Mouse (Mus musculus) forebrain, embryonic 11.5 days (tissue): Measurements from ENCODE around the gene Khk. TPM values are rescaled to one million over a fixed set of nuclear protein-coding genes. Genes with fewer than 3 reads are reported as not detected.

Source experiments
- polyA plus RNA-seq: library from polyadenylated mRNA; unstranded; fragments of >200 nt; fragmentation: Nextera tagmentation; extraction: Ambion mirVana; gene quantifications from 2 replicates; pipeline ENCODE4 v1.2.1, GENCODE M21; 2014

Gene Khk
- polyA plus RNA-seq, 1 experiment from 2014 or later, result 7.1 TPM

Other genes with a start within 250 kb of the Khk start
- 91.8 and 97.0 TPM in 2 replicates for gene Dpysl5, start 209.9 kb upstream of the Khk start, polyA plus RNA-seq
- 37.5 and 39.7 TPM in 2 replicates for gene Mapre3, start 106.8 kb upstream of the Khk start, polyA plus RNA-seq
- gene Tmem214, start 53.4 kb upstream of the Khk start, polyA plus RNA-seq, result 49.8 and 52.2 TPM in 2 replicates
- gene Agbl5, start 32.7 kb upstream of the Khk start, polyA plus RNA-seq, result 34.5 and 37.3 TPM in 2 replicates
- gene Ost4, start 13.6 kb upstream of the Khk start, polyA plus RNA-seq, result 339 and 356 TPM in 2 replicates
- gene Emilin1, start 8.0 kb upstream of the Khk start, polyA plus RNA-seq, result 44.6 and 44.7 TPM in 2 replicates
- 6.4 and 6.8 TPM in 2 replicates for gene Cgref1, start 24.2 kb downstream of the Khk start, polyA plus RNA-seq
- 106 and 114 TPM in 2 replicates for gene Preb, start 38.9 kb downstream of the Khk start, polyA plus RNA-seq
- gene Tcf23, start 47.2 kb downstream of the Khk start, polyA plus RNA-seq, result not detected in 2 replicates
- 81.8 and 86.4 TPM in 2 replicates for gene Atraid, start 126.9 kb downstream of the Khk start, polyA plus RNA-seq
- gene Slc5a6, start 127.5 kb downstream of the Khk start, polyA plus RNA-seq, result 10.8 and 10.9 TPM in 2 replicates
- 44.3 and 55.4 TPM in 2 replicates for gene Cad, start 133.3 kb downstream of the Khk start, polyA plus RNA-seq
- gene Dnajc5g, start 184.9 kb downstream of the Khk start, polyA plus RNA-seq, result not detected in 2 replicates
- 0.79 and 1.2 TPM in 2 replicates for gene Slc30a3, start 186.8 kb downstream of the Khk start, polyA plus RNA-seq
- gene Trim54, start 195.3 kb downstream of the Khk start, polyA plus RNA-seq, result not detected in 2 replicates
- gene Ucn, start 217.4 kb downstream of the Khk start, polyA plus RNA-seq, result not detected in 2 replicates
- 56.3 and 57.5 TPM in 2 replicates for gene Mpv17, start 232.8 kb downstream of the Khk start, polyA plus RNA-seq